Mouse (Mus musculus) myocyte (in vitro differentiated cells): Measurements from ENCODE around the gene Tmem120b. TPM values are rescaled to one million over a fixed set of nuclear protein-coding genes. Genes with fewer than 3 reads are reported as not detected.

ENCODE experiments used
- H3K27me3 ChIP-seq: one replicate; pipeline ENCODE4 v1.6.1; 2011; ENCODE audit not compliant: control insufficient read depth, insufficient read depth, insufficient read length
- H3K36me3 ChIP-seq: one replicate; pipeline ENCODE4 v1.6.1; 2011; ENCODE audit not compliant: control insufficient read depth, insufficient read depth
- H3K4me2 ChIP-seq: one replicate; pipeline ENCODE4 v1.6.1; 2011; ENCODE audit warnings: low read depth, control low read depth
- H3K4me3 ChIP-seq: one replicate; pipeline ENCODE4 v1.5.1; 2011; ENCODE audit warnings: mild to moderate bottlenecking, control low read depth, moderate library complexity
- H3K79me2 ChIP-seq: one replicate; pipeline ENCODE4 v1.6.1; 2011; ENCODE audit not compliant: control insufficient read depth, insufficient read depth
- H3ac ChIP-seq: one replicate; pipeline ENCODE4 v1.6.1; 2011; ENCODE audit not compliant: control insufficient read depth, insufficient read length
- CEBPB ChIP-seq: IDR thresholded peaks from 2 replicates; pipeline ENCODE4 v1.6.1; 2011; ENCODE audit warnings: mild to moderate bottlenecking, moderate library complexity; ENCODE audit not compliant: poor library complexity, insufficient read depth, severe bottlenecking
- E2F4 ChIP-seq: IDR thresholded peaks from one replicate; pipeline ENCODE4 v1.6.1; 2011; ENCODE audit warnings: mild to moderate bottlenecking, control low read depth, moderate library complexity; ENCODE audit not compliant: insufficient read depth
- MAX ChIP-seq: IDR thresholded peaks from one replicate; pipeline ENCODE4 v1.6.1; 2011; ENCODE audit warnings: low read depth, mild to moderate bottlenecking, control low read depth
- MYOD1 ChIP-seq, 3 experiments: IDR thresholded peaks; one replicate each; pipeline ENCODE4 v1.6.1; 2011; ENCODE audit warnings: control low read depth in 2 of 3, low read depth in 2 of 3, mild to moderate bottlenecking in 2 of 3, moderate library complexity in 1 of 3; ENCODE audit not compliant: insufficient read length in 2 of 3, control insufficient read depth in 1 of 3
- MYOG ChIP-seq, 3 experiments: IDR thresholded peaks; one replicate each; pipeline ENCODE4 v1.6.1; 2011; ENCODE audit warnings: control low read depth in 2 of 3, low read depth in 2 of 3, mild to moderate bottlenecking in 2 of 3; ENCODE audit not compliant: insufficient read length in 2 of 3, control insufficient read depth in 1 of 3, insufficient read depth in 1 of 3
- POLR2A ChIP-seq: IDR thresholded peaks from one replicate; pipeline ENCODE4 v1.6.1; 2011; ENCODE audit warnings: low read depth, mild to moderate bottlenecking, control low read depth, moderate library complexity; ENCODE audit not compliant: insufficient read length
- POLR2AphosphoS2 ChIP-seq: IDR thresholded peaks from one replicate; pipeline ENCODE4 v1.6.1; 2011; ENCODE audit warnings: low read depth, control low read depth; ENCODE audit not compliant: insufficient read length
- REST ChIP-seq: IDR thresholded peaks from one replicate; pipeline ENCODE4 v1.6.1; 2011; ENCODE audit warnings: mild to moderate bottlenecking, control low read depth, moderate library complexity; ENCODE audit not compliant: insufficient read depth, insufficient read length
- SRF ChIP-seq: IDR thresholded peaks from one replicate; pipeline ENCODE4 v1.6.1; 2011; ENCODE audit warnings: low read depth; ENCODE audit not compliant: control insufficient read depth, insufficient read length
- TCF12 ChIP-seq: IDR thresholded peaks from one replicate; pipeline ENCODE4 v1.6.1; 2011; ENCODE audit warnings: mild to moderate bottlenecking, control low read depth; ENCODE audit not compliant: poor library complexity, insufficient read depth, severe bottlenecking
- TCF3 ChIP-seq: IDR thresholded peaks from one replicate; pipeline ENCODE4 v1.6.1; 2011; ENCODE audit warnings: low read depth, control low read depth; ENCODE audit not compliant: insufficient read length
- USF1 ChIP-seq: IDR thresholded peaks from one replicate; pipeline ENCODE4 v1.6.1; 2011; ENCODE audit warnings: low read depth, mild to moderate bottlenecking, control low read depth, moderate library complexity
- polyA plus RNA-seq: library from polyadenylated mRNA; unstranded; fragments of >200 nt; fragmentation: generic; extraction: Trizol; gene quantifications from one replicate; pipeline ENCODE4 v1.2.1, GENCODE M21; 2012; ENCODE audit warnings: missing spikeins

Tmem120b gene
- polyA plus RNA-seq, 1 experiment: 41.3 TPM

DNA sequence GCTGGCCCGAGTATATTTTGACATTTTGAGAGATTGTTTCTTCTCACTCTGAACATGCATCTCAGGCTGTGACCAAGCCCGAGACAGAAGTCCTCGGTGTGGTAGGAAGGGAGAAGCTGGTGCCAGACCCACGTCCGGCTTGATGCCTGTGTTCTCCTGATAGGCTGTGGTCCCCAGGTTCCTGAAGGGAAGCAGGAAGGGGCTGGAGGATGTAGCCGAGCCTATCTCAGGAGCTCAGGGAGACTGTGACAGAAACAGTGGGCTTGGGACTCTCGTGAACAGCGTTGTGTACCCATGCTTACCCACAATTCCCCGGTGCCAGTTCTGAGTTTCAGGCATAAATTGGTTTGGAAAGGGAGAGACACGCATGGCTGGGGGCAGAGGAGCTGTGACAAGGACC is 50.6 kb downstream of the Tmem120b start:
- Histone ChIP-seq H3K4me3 (no peak overlapping the region), H3K79me2 (no peaks in the 10 kb centered on the region), H3K4me2 (no peak overlapping the region)

DNA sequence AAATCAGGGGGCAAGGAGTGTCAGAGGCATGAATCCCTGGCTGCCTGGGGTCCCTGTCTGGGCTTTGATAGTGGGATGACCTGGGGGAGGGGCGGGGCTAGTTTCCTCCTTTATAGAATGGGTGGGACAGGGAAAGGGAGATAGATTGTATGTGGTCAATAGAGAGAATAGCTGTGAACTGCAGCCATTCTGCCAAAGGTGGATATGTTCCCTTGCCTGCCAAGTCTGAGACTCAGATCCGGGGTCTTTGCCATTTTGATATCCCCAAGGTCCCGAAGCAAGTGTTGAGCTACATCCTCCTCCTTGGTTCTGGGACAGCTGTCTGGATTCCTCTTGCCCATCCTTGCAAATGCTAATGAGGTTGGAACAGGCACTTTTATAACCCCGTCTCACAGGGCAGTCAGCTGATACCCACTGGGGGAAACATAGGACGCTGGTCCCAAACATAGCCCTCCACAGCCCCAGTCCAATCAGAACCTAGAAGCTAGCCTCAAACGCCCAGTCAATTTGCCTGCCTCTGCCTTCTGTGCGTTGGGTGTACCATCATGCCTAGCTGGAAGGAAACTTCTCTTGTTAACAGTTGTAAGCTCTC is 52.5 kb downstream of the Tmem120b start:
- no peak overlapping the region for H3K4me3 ChIP-seq
- TF ChIP-seq POLR2AphosphoS2: no peak
- no peak for TF ChIP-seq MAX
- TF ChIP-seq CEBPB: no peak
- TF ChIP-seq TCF3: no peak
- no peak for TF ChIP-seq SRF
- TF ChIP-seq POLR2A: no peak
- no peak for TF ChIP-seq MYOG (IDR thresholded peaks at IDR 0.05; ENCODE audit: control insufficient read depth in 1 of 3, insufficient read depth in 1 of 3, insufficient read length in 2 of 3, low read depth in 2 of 3)
- TF ChIP-seq TCF12: no peak
- TF ChIP-seq MYOD1 (IDR thresholded peaks at IDR 0.05; ENCODE audit: control insufficient read depth in 1 of 3, insufficient read length in 2 of 3, low read depth in 2 of 3): no peak
- no peaks in the 10 kb centered on the region for H3K36me3 ChIP-seq
- no peak overlapping the region for H3ac ChIP-seq
- no peaks in the 10 kb centered on the region for H3K27me3 ChIP-seq
- H3K79me2 ChIP-seq: no peaks in the 10 kb centered on the region
- H3K4me2 ChIP-seq: no peak overlapping the region

More for the DNA sequence above, 50.6 kb downstream of the Tmem120b start:
- TF ChIP-seq TCF12 (no peak), REST (no peak), TCF3 (no peak), POLR2AphosphoS2 (no peak), POLR2A (no peak), MYOG (IDR thresholded peaks at IDR 0.05; ENCODE audit: control insufficient read depth in 1 of 3, insufficient read depth in 1 of 3, insufficient read length in 2 of 3, low read depth in 2 of 3) (no peak), MYOD1 (IDR thresholded peaks at IDR 0.05; ENCODE audit: control insufficient read depth in 1 of 3, insufficient read length in 2 of 3, low read depth in 2 of 3) (no peak), CEBPB (no peak), E2F4 (no peak), SRF (no peak), USF1 (no peak)
- Histone ChIP-seq H3ac (no peak overlapping the region), H3K27me3 (no peaks in the 10 kb centered on the region), H3K36me3 (no peaks in the 10 kb centered on the region)

DNA sequence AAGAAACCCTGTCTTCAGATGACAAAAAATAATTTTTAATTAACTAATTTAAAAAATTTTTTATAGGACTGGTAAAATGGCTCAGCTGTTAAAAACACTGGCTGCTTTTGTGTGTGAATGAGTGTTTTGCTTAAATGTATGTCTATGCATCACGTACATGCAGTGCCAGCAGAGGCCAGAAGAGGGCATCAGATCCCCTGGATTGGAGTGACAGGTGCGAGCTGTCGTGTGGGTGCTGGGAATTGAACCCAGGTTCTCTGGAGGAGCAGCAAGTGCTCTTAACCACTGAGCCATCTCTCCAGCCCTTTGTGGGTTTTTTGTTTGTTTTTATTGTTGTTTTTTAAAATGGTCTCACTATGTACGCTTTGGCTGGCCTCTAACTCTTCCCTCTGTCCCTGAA is 54.0 kb downstream of the Tmem120b start:
- TF ChIP-seq SRF (no peak), CEBPB (no peak), REST (no peak), MYOD1 (IDR thresholded peaks at IDR 0.05; ENCODE audit: control insufficient read depth in 1 of 3, insufficient read length in 2 of 3, low read depth in 2 of 3) (peak in 2 of 3 experiments; percentile 60 to 61)
- Histone ChIP-seq H3K36me3 (no peaks in the 10 kb centered on the region), H3K4me3 (no peak overlapping the region), H3ac (no peak overlapping the region), H3K79me2 (no peaks in the 10 kb centered on the region), H3K4me2 (no peak overlapping the region), H3K27me3 (no peaks in the 10 kb centered on the region)

DNA sequence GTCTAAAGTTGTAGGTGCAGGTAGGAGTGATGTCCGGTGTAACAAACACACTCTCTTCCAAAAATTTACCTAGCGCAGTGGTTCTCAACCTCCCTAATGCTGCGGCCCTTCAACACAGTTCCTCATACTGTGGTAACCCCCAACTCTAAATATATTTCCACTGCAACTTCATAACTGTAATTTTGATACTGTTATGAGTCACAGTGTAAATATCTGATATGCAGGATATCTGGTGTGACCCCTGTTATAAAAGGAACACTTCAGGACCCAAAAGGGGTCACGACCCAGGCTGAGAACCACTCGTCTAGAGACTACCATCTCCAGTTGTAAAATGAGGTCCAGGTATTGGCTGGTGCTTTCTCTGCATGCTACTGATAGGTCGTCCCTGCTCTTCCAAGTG is 56.9 kb downstream of the Tmem120b start:
- TF ChIP-seq MYOG (IDR thresholded peaks at IDR 0.05; ENCODE audit: control insufficient read depth in 1 of 3, insufficient read depth in 1 of 3, insufficient read length in 2 of 3, low read depth in 2 of 3): no peak
- TF ChIP-seq POLR2AphosphoS2: peak; percentile 18
- TF ChIP-seq MYOD1 (IDR thresholded peaks at IDR 0.05; ENCODE audit: control insufficient read depth in 1 of 3, insufficient read length in 2 of 3, low read depth in 2 of 3): no peak
- no peak for TF ChIP-seq TCF12
- H3K27me3 ChIP-seq: no peaks in the 10 kb centered on the region

DNA sequence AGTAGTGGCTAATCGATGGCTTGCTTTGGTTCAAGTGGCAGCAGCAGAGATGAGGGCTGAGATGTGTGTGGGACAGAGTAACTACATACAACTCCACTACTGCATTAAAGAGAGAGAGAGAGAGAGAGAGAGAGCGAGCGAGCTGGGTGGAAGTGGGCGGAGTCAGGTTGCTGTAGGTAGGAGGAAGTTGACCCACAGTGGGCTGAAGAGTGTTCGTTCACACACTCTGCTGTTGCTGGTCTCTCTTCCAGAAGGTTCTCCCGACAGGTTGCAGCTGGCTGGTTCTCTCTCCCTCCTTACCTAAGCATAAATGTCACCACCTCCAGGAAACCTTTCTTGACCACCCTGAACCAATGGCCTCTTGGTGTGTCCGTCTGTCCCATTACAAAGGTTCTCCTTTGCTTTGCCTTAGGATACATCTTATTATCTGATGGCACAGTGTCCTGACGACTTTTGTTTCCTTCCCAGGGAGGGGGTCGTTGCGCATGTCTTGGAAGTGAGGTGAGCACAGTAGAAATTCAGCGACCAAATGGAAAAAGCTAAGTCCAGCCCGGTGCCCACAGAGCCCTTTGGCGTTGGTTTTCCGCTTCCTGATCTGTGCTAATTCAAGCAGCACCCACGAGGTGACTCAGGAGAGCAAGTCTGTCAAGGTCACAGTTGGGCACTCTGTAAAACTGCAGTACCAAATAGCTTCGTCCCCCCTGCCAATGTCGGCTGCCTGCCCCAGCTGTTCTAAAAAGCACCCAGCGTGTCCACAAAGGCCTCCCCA is 57.6 kb downstream of the Tmem120b start:
- H3K27me3 ChIP-seq: no peaks in the 10 kb centered on the region
- TF ChIP-seq CEBPB: no peak
- H3K4me2 ChIP-seq: no peak overlapping the region
- no peak overlapping the region for H3ac ChIP-seq
- H3K79me2 ChIP-seq: no peaks in the 10 kb centered on the region
- H3K4me3 ChIP-seq: no peak overlapping the region
- no peaks in the 10 kb centered on the region for H3K36me3 ChIP-seq

More for the DNA sequence above, 56.9 kb downstream of the Tmem120b start:
- Histone ChIP-seq H3ac (no peak overlapping the region), H3K4me3 (no peak overlapping the region), H3K79me2 (no peaks in the 10 kb centered on the region), H3K4me2 (no peak overlapping the region), H3K36me3 (no peaks in the 10 kb centered on the region)
